Mouse (Mus musculus): ENCODE data around the gene Slc15a5. TPM values are rescaled to one million over a fixed set of nuclear protein-coding genes. Genes with fewer than 3 reads are reported as not detected.

Gene Slc15a5
- polyA plus RNA-seq (2014; fragmentation: Illumina TruSeq; extraction: RNeasy Lipid Tissue Mini Kit (QIAGEN cat#74804); ENCODE audit: low read depth, low replicate concordance), result not detected

GRCm38 (mm10) chr6:138079816-138080215 lies at the start of gene Slc15a5:
Gene Slc15a5 (minus strand): TSS chr6:138079916.

Other genes with a start within 250 kb of the Slc15a5 start
- gene Mgst1, start 60.4 kb upstream of the Slc15a5 start, polyA plus RNA-seq (2014; fragmentation: Illumina TruSeq; extraction: RNeasy Lipid Tissue Mini Kit (QIAGEN cat#74804); ENCODE audit: low read depth, low replicate concordance), result 520 TPM

Data from sigmoid colon, adult 10 weeks (tissue).